Mouse (Mus musculus) urinary bladder, postnatal 10 days (tissue): ENCODE measurements around the gene Clip3.

Experiments
- DNase-seq: peaks from one replicate; pipeline ENCODE4 v3.0.0; 2022; ENCODE audit warnings: low spot score

Clip3 gene

GRCm38 (mm10) chr7:30295103-30295502, 3.6 kb downstream of the Clip3 start:
- no peak for DNase-seq

GRCm38 (mm10) chr7:30296816-30297215, 5.3 kb downstream of the Clip3 start:
- no peak for DNase-seq

- DNase-seq: no peak
These were observed 5.7 kb downstream of the Clip3 start for GRCm38 (mm10) chr7:30297266-30297665.

GRCm38 (mm10) chr7:30300914-30301313, 9.4 kb downstream of the Clip3 start:
- no peak for DNase-seq

GRCm38 (mm10) chr7:30306083-30306779, 14.7 kb downstream of the Clip3 start:
- no peak for DNase-seq

- DNase-seq: peak; percentile 64
These were observed 16.8 kb downstream of the Clip3 start, which contains the start of gene Alkbh6 for GRCm38 (mm10) chr7:30308076-30309005. Gene Alkbh6 (plus strand): TSS chr7:30308717.

GRCm38 (mm10) chr7:30309395-30310129, 18.0 kb downstream of the Clip3 start:
- DNase-seq: no peak

GRCm38 (mm10) chr7:30310136-30310535, 18.6 kb downstream of the Clip3 start:
- DNase-seq: no peak

- DNase-seq: no peak
These were observed 22.3 kb downstream of the Clip3 start for GRCm38 (mm10) chr7:30313666-30314320.

- DNase-seq: no peak
These were observed 23.2 kb downstream of the Clip3 start, which contains the start of gene Syne4 for GRCm38 (mm10) chr7:30314721-30315155. Gene Syne4 (plus strand): TSS chr7:30314807.

- no peak for DNase-seq
These were observed 24.3 kb downstream of the Clip3 start for GRCm38 (mm10) chr7:30315559-30316529.

GRCm38 (mm10) chr7:30318142-30318541, 26.6 kb downstream of the Clip3 start:
- DNase-seq: no peak

GRCm38 (mm10) chr7:30320946-30321345, 29.4 kb downstream of the Clip3 start:
- DNase-seq: no peak

- DNase-seq: no peak
These were observed 30.2 kb downstream of the Clip3 start, which contains the start of gene E130208F15Rik for GRCm38 (mm10) chr7:30321539-30322284. Gene E130208F15Rik (plus strand): TSS chr7:30321740.

GRCm38 (mm10) chr7:30322285-30322667, 30.7 kb downstream of the Clip3 start:
- peak; percentile 88 for DNase-seq

GRCm38 (mm10) chr7:30322865-30323264, 31.3 kb downstream of the Clip3 start:
- no peak for DNase-seq

GRCm38 (mm10) chr7:30323795-30324194, 32.3 kb downstream of the Clip3 start, which contains the start of gene Sdhaf1:
Gene Sdhaf1 (minus strand): TSS chr7:30323895.
- DNase-seq: no peak

- DNase-seq: no peak
These were observed 32.9 kb downstream of the Clip3 start for GRCm38 (mm10) chr7:30324300-30324944.

- DNase-seq: no peak
These were observed 33.8 kb downstream of the Clip3 start for GRCm38 (mm10) chr7:30325364-30325763.
